Mouse (Mus musculus) forebrain, embryonic 15.5 days (tissue): ENCODE data around the gene Golt1a. TPM values are rescaled to one million over a fixed set of nuclear protein-coding genes. Genes with fewer than 3 reads are reported as not detected.

Experiments used
- ATAC-seq: fragments of 200-750 bp; cut with Nextera tagmentation; replicated peaks from 2 replicates; pipeline ENCODE4 v1.8.0; 2017; ENCODE audit warnings: mild to moderate bottlenecking, moderate TSS enrichment, moderate library complexity
- H3K27ac ChIP-seq: fragments of 300-500 bp; sonication (generic); replicated peaks from 2 replicates; pipeline ENCODE4 v1.5.1; 2015; ENCODE audit warnings: mild to moderate bottlenecking, inconsistent platforms
- H3K27me3 ChIP-seq: fragments of 300-500 bp; sonication (generic); 2 replicates; pipeline ENCODE4 v1.6.1; 2015; ENCODE audit warnings: inconsistent platforms
- H3K36me3 ChIP-seq: fragments of 300-500 bp; sonication (generic); 2 replicates; pipeline ENCODE4 v1.6.1; 2015; ENCODE audit warnings: mild to moderate bottlenecking, inconsistent platforms
- H3K4me1 ChIP-seq: fragments of 300-500 bp; sonication (generic); 2 replicates; pipeline ENCODE4 v1.6.1; 2015; ENCODE audit warnings: inconsistent platforms
- H3K4me2 ChIP-seq: fragments of 300-500 bp; sonication (generic); replicated peaks from 2 replicates; pipeline ENCODE4 v1.6.1; 2015; ENCODE audit warnings: mild to moderate bottlenecking, inconsistent platforms
- H3K4me3 ChIP-seq: fragments of 300-500 bp; sonication (generic); 2 replicates; pipeline ENCODE4 v1.5.1; 2015; ENCODE audit warnings: mild to moderate bottlenecking, inconsistent platforms
- H3K9ac ChIP-seq: fragments of 300-500 bp; sonication (generic); replicated peaks from 2 replicates; pipeline ENCODE4 v1.6.1; 2015; ENCODE audit warnings: mild to moderate bottlenecking, inconsistent platforms
- H3K9me3 ChIP-seq: fragments of 300-500 bp; sonication (generic); 2 replicates; pipeline ENCODE4 v1.6.1; 2016; ENCODE audit warnings: inconsistent platforms
- WGBS: fragments of 180-500 bp; shearing (Covaris S2); methylation state at CpG from one replicate; pipeline ENCODE4 v1.1.7; 2015; ENCODE audit warnings: mixed read lengths; 5-methylcytosine and 5-hydroxymethylcytosine counted together
- polyA plus RNA-seq: library from polyadenylated mRNA; unstranded; fragments of >200 nt; fragmentation: Nextera tagmentation; extraction: Ambion mirVana; gene quantifications from 2 replicates; pipeline ENCODE4 v1.2.1, GENCODE M21; 2015

The Golt1a gene
- polyA plus RNA-seq, 1 experiment from 2014 or later, result 0.32 TPM

DNA sequence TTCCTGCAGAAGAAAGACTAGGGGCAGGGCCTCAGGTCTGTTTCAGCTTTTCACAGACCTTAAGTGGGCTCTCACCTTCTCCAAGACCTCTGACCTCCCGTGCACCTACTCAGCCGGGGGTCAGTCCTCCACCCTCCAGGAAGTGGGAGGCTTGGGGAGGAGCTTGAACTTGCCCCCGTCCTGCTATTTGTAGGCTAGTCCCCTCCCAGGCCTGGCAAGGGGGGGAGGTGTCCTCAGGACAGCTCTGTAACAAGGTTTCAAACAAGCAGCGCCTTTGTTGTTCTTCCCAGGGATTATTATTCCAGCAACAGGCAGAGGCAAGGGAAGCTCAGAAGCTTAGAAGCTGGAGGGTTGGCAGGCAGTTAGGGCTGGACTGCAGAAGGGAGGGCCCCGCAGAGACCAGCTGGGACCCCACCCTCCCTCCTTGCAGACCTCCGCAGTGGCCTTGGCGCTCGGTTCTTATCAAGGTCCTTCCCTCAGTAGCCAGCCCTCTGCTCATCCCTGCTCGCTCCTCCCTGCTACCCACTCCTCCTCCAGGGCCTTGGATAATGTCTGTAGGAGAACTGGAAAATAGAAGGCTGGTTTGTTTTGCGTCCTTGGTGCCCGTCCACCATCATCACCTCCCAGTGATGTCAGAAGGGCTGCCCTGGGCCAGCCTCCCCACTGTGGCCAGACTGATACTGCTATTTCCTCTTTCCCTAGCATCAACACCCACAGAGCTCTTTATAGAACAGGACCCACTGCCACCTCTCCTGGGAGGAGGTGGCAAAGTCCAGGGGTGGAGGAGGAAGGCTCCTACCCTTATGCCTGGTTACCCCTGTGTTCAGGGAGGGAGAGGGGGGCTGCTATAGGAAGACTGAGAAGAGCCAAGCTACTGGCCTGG lies 58.2 kb downstream of the Golt1a start:
- Histone ChIP-seq H3K9me3 (no peaks in the 10 kb centered on the region), H3K27me3 (peaks cover 22% of the 10 kb centered on the region), H3K4me1 (peaks cover 21% of the 10 kb centered on the region), H3K4me2 (no peak overlapping the region), H3K4me3 (no peak overlapping the region), H3K9ac (no peak overlapping the region), H3K27ac (no peak overlapping the region), H3K36me3 (no peaks in the 10 kb centered on the region)
- WGBS, result 23% methylated on average over 11 of the region's 11 CpGs
- ATAC-seq, result no peak

- peaks cover 22% of the 10 kb centered on the region for H3K27me3 ChIP-seq
- ATAC-seq, result no peak
- 60% methylated on average over 10 of the region's 10 CpGs for WGBS
- H3K27ac ChIP-seq, result no peak overlapping the region
- no peaks in the 10 kb centered on the region for H3K9me3 ChIP-seq
- H3K4me2 ChIP-seq, result no peak overlapping the region
- no peak overlapping the region for H3K4me3 ChIP-seq
- no peak overlapping the region for H3K9ac ChIP-seq
- H3K4me1 ChIP-seq, result peaks cover 17% of the 10 kb centered on the region
- no peaks in the 10 kb centered on the region for H3K36me3 ChIP-seq
Observed at GRCm38 (mm10) chr1:133368644-133369043, 59.0 kb downstream of the Golt1a start.

- Histone ChIP-seq H3K36me3 (no peaks in the 10 kb centered on the region), H3K4me3 (no peak overlapping the region), H3K9ac (no peak overlapping the region), H3K27me3 (peaks cover 5% of the 10 kb centered on the region; the same call in 1 of the 2 replicates), H3K27ac (no peak overlapping the region), H3K4me2 (no peak overlapping the region), H3K4me1 (peaks cover 8% of the 10 kb centered on the region), H3K9me3 (no peaks in the 10 kb centered on the region)
- 78% methylated on average over 4 of the region's 4 CpGs for WGBS
- no peak for ATAC-seq
Observed at GRCm38 (mm10) chr1:133370352-133370751, 60.8 kb downstream of the Golt1a start.

- Histone ChIP-seq H3K4me3 (no peak overlapping the region), H3K4me2 (no peak overlapping the region), H3K36me3 (no peaks in the 10 kb centered on the region), H3K9ac (no peak overlapping the region), H3K27me3 (peaks cover 4% of the 10 kb centered on the region; the same call in 1 of the 2 replicates), H3K9me3 (no peaks in the 10 kb centered on the region), H3K27ac (no peak overlapping the region), H3K4me1 (peaks cover 8% of the 10 kb centered on the region)
- 87% methylated on average over 6 of the region's 6 CpGs for WGBS
- no peak for ATAC-seq
Observed at GRCm38 (mm10) chr1:133371431-133371830, 61.8 kb downstream of the Golt1a start.

DNA sequence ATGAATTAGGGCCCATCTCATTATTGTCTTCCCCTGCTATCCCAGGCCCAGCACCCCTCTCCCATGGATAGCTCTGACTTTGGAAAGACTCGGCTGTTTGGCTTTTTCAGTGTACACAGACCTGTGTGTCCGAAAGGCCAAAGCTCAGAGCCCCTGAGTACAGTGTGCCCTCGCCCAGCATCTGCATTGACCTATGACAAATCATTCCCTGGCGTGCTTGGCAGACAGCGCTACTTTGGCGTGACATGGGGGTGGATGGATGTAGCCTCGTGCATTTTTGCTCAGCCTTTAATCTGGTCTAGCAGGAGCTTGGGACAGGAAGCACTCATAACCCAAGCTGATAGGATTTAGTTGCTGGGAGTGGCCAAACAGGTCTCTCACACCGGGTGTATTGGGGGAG lies 62.5 kb downstream of the Golt1a start:
- H3K9me3 ChIP-seq, result no peaks in the 10 kb centered on the region
- WGBS, result 79% methylated on average over 8 of the region's 8 CpGs
- no peak overlapping the region for H3K4me3 ChIP-seq
- no peaks in the 10 kb centered on the region for H3K27me3 ChIP-seq
- no peak for ATAC-seq
- no peaks in the 10 kb centered on the region for H3K36me3 ChIP-seq
- peaks cover 8% of the 10 kb centered on the region for H3K4me1 ChIP-seq
- H3K9ac ChIP-seq, result no peak overlapping the region
- H3K27ac ChIP-seq, result no peak overlapping the region
- H3K4me2 ChIP-seq, result no peak overlapping the region

Other genes starting within 250 kb of the Golt1a start
- 31.8 and 32.0 TPM in 2 replicates for gene Ppp1r15b, start 178.7 kb upstream of the Golt1a start, polyA plus RNA-seq
- gene Plekha6, start 145.6 kb upstream of the Golt1a start, polyA plus RNA-seq, result 10.6 and 12.8 TPM in 2 replicates
- gene Kiss1, start 12.1 kb downstream of the Golt1a start, polyA plus RNA-seq, result not detected in 2 replicates
- gene Ren1, start 40.7 kb downstream of the Golt1a start, polyA plus RNA-seq, result not detected in 2 replicates
- 5.2 and 5.9 TPM in 2 replicates for gene Etnk2, start 53.8 kb downstream of the Golt1a start, polyA plus RNA-seq
- 4.6 and 5.1 TPM in 2 replicates for gene Sox13, start 114.6 kb downstream of the Golt1a start, polyA plus RNA-seq